Mouse (Mus musculus): ENCODE data around the gene Tlr13. TPM values are rescaled to one million over a fixed set of nuclear protein-coding genes. Genes with fewer than 3 reads are reported as not detected.

Tlr13 gene
- polyA plus RNA-seq, 1 experiment from 2014 or later: 0.27 TPM

DNA sequence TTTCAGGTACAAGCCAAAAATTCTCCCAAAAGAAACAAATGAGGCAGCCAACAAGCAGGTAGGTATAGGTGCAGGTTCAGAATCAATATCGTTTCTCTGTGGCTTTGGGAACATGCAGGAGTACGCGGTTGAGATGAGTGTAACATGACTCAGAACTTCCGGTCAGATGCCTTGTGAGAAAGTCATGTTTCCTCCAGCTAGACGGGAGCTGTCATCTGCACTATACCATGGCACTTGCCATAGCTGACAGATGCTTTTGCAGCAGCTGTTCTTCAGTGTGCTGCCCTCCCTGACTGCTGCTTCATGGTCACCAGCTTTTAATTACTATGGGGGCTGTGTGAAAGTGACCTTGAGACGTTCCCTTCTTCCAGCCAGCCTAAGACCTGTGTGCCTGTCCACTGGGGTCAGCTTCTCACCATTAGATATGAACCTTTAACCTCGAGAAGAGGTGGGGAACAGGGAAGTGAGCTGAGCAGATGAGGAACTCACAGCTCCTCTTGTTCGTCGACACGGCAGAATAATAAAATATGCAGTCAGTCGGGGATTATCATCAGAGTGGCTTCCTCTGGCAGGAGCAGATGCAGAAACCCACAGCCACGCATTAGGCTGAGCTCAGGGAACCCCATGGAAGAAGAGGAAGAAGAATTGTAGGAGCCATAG is 7.0 kb upstream of the Tlr13 start:
- Histone ChIP-seq H3K4me2 (no peak overlapping the region), H3K27me3 (ENCODE audit: control insufficient read depth, insufficient read depth, low read length) (no peaks in the 10 kb centered on the region; the same call in 1 of the 2 replicates), H3K36me3 (ENCODE audit: control insufficient read depth, insufficient read depth, low read length) (no peaks in the 10 kb centered on the region), H3K4me1 (ENCODE audit: control insufficient read depth, insufficient read depth, low read length) (no peaks in the 10 kb centered on the region), H3K9ac (ENCODE audit: low read length) (no peak overlapping the region), H3K9me3 (ENCODE audit: control insufficient read depth, low read length) (no peaks in the 10 kb centered on the region), H3K4me3 (ENCODE audit: low read depth, low read length) (no peak overlapping the region), H3K27ac (ENCODE audit: low read depth, low read length) (no peak overlapping the region)
- DNase-seq (ENCODE audit: low spot score, missing footprints) (no peak), ATAC-seq (ENCODE audit: low FRiP score) (no peak)
- WGBS: 74% methylated on average over 12 of the region's 12 CpGs

DNA sequence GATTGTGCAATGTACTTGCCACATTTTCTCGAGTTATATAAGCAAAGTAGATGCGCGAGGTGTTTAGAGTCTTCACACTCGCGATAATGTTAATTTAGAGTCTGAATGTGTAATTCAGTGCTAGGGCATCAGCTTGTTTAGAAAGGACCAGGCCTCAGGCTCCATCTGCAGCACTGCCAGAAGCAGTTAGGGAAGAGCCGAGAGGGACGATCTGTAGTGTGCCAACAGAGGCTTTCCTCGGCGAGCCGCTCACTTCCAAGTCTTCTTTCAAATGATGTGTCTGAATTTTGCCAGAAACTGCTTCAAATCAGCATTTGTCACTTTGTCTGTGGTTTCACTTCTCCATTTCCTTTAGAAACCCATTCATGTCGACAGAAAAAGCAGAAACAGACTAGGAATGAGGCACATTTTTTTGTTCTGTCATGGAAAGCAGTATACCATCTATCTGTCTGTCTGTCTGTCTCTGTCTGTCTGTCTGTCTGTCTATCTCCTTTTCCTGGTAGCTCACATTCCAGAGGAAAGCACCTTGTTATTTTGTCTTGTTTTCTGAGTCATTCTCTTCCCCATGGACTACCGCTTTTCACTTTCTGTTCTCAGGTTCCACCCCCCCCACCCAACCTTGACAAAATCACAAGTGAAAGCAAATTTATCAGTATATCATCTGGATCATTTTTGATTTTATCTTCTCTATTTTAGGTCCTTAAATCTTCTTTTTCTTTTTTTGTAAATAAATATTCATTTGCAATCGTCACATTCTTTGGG is 3.5 kb upstream of the Tlr13 start:
- H3K9ac ChIP-seq (ENCODE audit: low read length): no peak overlapping the region
- no peaks in the 10 kb centered on the region for H3K4me1 ChIP-seq (ENCODE audit: control insufficient read depth, insufficient read depth, low read length)
- no peaks in the 10 kb centered on the region for H3K9me3 ChIP-seq (ENCODE audit: control insufficient read depth, low read length)
- H3K36me3 ChIP-seq (ENCODE audit: control insufficient read depth, insufficient read depth, low read length): no peaks in the 10 kb centered on the region
- H3K4me3 ChIP-seq (ENCODE audit: low read depth, low read length): no peak overlapping the region
- H3K27me3 ChIP-seq (ENCODE audit: control insufficient read depth, insufficient read depth, low read length): no peaks in the 10 kb centered on the region
- no peak for DNase-seq (ENCODE audit: low spot score, missing footprints)
- no peak overlapping the region for H3K4me2 ChIP-seq
- 84% methylated on average over 13 of the region's 13 CpGs for WGBS
- ATAC-seq (ENCODE audit: low FRiP score): no peak
- no peak overlapping the region for H3K27ac ChIP-seq (ENCODE audit: low read depth, low read length)

DNA sequence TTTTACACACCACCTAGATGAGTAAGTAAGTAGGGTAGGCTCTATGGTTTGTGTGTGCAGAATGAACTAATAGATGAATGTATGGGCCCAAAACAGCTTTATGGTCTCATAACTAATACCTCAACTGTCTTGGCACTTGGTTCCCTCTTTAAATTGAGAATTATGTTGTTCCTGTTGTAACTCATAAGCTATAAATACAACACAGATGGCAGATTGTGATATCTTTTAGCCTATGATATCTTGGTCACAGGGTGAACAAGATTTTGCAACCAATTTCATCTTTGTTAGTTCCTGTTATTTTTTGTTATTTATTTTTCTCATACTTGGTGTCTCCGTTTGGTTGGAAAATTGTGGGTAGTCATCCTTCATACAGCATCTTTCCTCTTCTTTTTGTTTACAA is 5.2 kb downstream of the Tlr13 start:
- H3K27me3 ChIP-seq (ENCODE audit: control insufficient read depth, insufficient read depth, low read length): no peaks in the 10 kb centered on the region
- H3K4me2 ChIP-seq: no peak overlapping the region
- ATAC-seq (ENCODE audit: low FRiP score) (no peak), DNase-seq (ENCODE audit: low spot score, missing footprints) (no peak)
- no peaks in the 10 kb centered on the region for H3K4me1 ChIP-seq (ENCODE audit: control insufficient read depth, insufficient read depth, low read length)
- H3K9me3 ChIP-seq (ENCODE audit: control insufficient read depth, low read length): no peaks in the 10 kb centered on the region
- H3K27ac ChIP-seq (ENCODE audit: low read depth, low read length): no peak overlapping the region
- H3K4me3 ChIP-seq (ENCODE audit: low read depth, low read length): no peak overlapping the region
- H3K9ac ChIP-seq (ENCODE audit: low read length): no peak overlapping the region
- H3K36me3 ChIP-seq (ENCODE audit: control insufficient read depth, insufficient read depth, low read length): no peaks in the 10 kb centered on the region
- WGBS: 97% methylated on average over 1 of the region's 1 CpGs

DNA sequence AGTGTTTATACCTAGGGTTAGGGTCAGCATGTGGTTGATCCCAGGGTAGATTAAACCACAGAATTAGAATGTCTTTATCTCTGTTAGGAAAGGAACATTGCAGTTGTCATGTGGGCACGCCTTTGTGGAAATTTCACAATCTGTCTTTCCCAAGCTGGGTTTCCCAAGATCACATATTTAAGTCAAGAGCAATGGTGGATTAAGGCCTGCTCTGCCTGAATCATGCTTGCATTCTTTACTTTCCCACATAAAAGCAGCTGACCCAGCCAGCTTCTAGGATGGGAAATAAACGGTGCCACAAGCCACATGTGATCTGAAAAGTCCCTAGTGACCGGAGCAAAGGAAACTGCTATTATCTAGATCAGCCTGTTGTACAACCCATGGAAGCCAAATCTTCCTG is 6.5 kb downstream of the Tlr13 start:
- no peak overlapping the region for H3K4me3 ChIP-seq (ENCODE audit: low read depth, low read length)
- no peaks in the 10 kb centered on the region for H3K27me3 ChIP-seq (ENCODE audit: control insufficient read depth, insufficient read depth, low read length)
- H3K4me2 ChIP-seq: no peak overlapping the region
- no peak for ATAC-seq (ENCODE audit: low FRiP score)
- no peak for DNase-seq (ENCODE audit: low spot score, missing footprints)
- WGBS: 85% methylated on average over 3 of the region's 3 CpGs
- no peak overlapping the region for H3K27ac ChIP-seq (ENCODE audit: low read depth, low read length)
- H3K9me3 ChIP-seq (ENCODE audit: control insufficient read depth, low read length): no peaks in the 10 kb centered on the region
- no peaks in the 10 kb centered on the region for H3K4me1 ChIP-seq (ENCODE audit: control insufficient read depth, insufficient read depth, low read length)
- no peaks in the 10 kb centered on the region for H3K36me3 ChIP-seq (ENCODE audit: control insufficient read depth, insufficient read depth, low read length)
- H3K9ac ChIP-seq (ENCODE audit: low read length): no peak overlapping the region

DNA sequence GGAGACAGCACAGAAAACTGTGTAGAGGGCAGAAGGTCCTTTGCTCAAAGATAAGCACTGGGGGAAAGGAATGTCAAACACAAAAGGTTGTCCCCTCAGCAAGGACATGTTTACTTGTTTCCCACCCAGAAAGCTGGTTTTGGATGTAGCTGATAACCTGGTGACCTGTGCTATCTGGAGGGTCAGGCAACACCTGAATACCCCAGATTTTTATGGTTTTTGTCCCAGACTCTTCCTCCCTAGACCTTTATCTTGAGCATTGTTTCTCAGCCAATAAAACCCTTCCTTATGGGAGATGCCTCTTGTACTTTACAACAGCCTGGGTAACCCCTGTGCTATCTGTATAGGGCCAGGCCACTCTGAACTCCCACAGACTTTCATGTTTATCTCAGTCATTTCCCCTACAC is 11.2 kb downstream of the Tlr13 start:
- DNase-seq (ENCODE audit: low spot score, missing footprints) (no peak), ATAC-seq (ENCODE audit: low FRiP score) (no peak)
- H3K9me3 ChIP-seq (ENCODE audit: control insufficient read depth, low read length): no peaks in the 10 kb centered on the region
- no peaks in the 10 kb centered on the region for H3K36me3 ChIP-seq (ENCODE audit: control insufficient read depth, insufficient read depth, low read length)
- H3K4me2 ChIP-seq: no peak overlapping the region
- H3K4me3 ChIP-seq (ENCODE audit: low read depth, low read length): no peak overlapping the region
- H3K27me3 ChIP-seq (ENCODE audit: control insufficient read depth, insufficient read depth, low read length): no peaks in the 10 kb centered on the region
- no peak overlapping the region for H3K9ac ChIP-seq (ENCODE audit: low read length)
- no peaks in the 10 kb centered on the region for H3K4me1 ChIP-seq (ENCODE audit: control insufficient read depth, insufficient read depth, low read length)
- H3K27ac ChIP-seq (ENCODE audit: low read depth, low read length): no peak overlapping the region

DNA sequence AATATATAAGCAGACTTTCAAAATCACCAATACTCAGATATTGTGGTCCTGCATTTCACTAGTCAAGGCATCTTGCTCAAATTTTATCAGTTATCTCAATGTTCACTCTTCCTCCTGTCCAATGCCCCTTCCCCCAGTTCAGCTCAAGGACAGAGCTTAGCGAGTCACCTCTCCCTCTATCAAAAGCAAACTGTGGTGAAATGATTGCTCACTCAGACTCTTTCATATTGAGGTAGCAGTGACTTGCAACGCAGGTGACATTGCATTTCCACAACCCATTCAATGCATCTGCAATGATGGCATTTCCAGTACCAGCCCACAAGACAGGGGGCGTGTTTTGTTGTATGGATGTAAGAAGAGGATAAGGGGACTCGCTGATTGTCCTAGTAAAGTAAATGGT is 12.9 kb downstream of the Tlr13 start:
- Histone ChIP-seq H3K27ac (ENCODE audit: low read depth, low read length) (no peak overlapping the region), H3K4me2 (no peak overlapping the region), H3K36me3 (ENCODE audit: control insufficient read depth, insufficient read depth, low read length) (no peaks in the 10 kb centered on the region), H3K9me3 (ENCODE audit: control insufficient read depth, low read length) (no peaks in the 10 kb centered on the region), H3K4me1 (ENCODE audit: control insufficient read depth, insufficient read depth, low read length) (no peaks in the 10 kb centered on the region), H3K9ac (ENCODE audit: low read length) (no peak overlapping the region), H3K4me3 (ENCODE audit: low read depth, low read length) (no peak overlapping the region), H3K27me3 (ENCODE audit: control insufficient read depth, insufficient read depth, low read length) (no peaks in the 10 kb centered on the region)
- no peak for DNase-seq (ENCODE audit: low spot score, missing footprints)
- WGBS: 84% methylated on average over 4 of the region's 4 CpGs
- ATAC-seq (ENCODE audit: low FRiP score): no peak

DNA sequence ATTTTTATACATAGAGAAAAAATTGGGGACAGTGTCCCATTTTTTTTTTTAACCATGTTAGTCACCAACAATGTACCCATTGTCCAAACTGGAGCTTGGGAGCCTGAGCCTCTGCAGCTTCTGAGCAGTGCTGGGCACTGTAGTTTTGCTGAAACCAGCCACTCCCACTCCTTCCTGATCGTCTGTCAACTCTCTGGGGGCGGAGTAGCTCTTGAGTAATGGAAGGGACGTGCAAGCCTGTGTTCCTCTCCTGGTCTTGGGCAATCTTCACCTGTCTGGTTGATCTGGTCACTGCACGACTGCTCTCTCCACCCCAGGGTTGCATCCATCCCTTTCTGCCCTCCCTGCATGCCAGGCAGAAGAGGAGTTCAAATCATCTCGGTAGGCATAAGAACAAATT is 21.0 kb downstream of the Tlr13 start:
- no peaks in the 10 kb centered on the region for H3K36me3 ChIP-seq (ENCODE audit: control insufficient read depth, insufficient read depth, low read length)
- no peaks in the 10 kb centered on the region for H3K9me3 ChIP-seq (ENCODE audit: control insufficient read depth, low read length)
- 57% methylated on average over 5 of the region's 5 CpGs for WGBS
- H3K27ac ChIP-seq (ENCODE audit: low read depth, low read length): no peak overlapping the region
- ATAC-seq (ENCODE audit: low FRiP score): no peak
- no peaks in the 10 kb centered on the region for H3K4me1 ChIP-seq (ENCODE audit: control insufficient read depth, insufficient read depth, low read length)
- H3K4me2 ChIP-seq: no peak overlapping the region
- no peak for DNase-seq (ENCODE audit: low spot score, missing footprints)
- no peak overlapping the region for H3K4me3 ChIP-seq (ENCODE audit: low read depth, low read length)
- no peaks in the 10 kb centered on the region for H3K27me3 ChIP-seq (ENCODE audit: control insufficient read depth, insufficient read depth, low read length)
- no peak overlapping the region for H3K9ac ChIP-seq (ENCODE audit: low read length)

DNA sequence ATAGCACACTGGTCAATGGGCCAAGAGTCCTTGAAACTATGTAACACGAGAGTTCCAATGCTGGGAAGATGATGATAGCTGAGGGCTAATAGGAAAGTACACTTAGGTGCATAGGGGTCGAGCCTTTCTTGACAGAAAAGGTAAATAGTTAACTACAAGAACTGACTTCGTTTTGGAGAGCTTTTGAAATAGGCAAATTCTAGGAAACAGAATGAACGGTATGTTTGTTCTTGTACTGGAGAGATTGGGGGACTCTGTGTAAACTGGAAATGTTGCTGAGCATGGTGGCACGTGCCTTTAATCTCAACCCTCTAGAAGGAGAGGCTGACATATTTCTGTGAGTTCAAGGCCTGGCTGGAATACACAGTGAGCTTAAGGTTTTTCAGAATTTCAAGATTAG is 21.6 kb downstream of the Tlr13 start:
- Histone ChIP-seq H3K9ac (ENCODE audit: low read length) (no peak overlapping the region), H3K4me2 (no peak overlapping the region), H3K27me3 (ENCODE audit: control insufficient read depth, insufficient read depth, low read length) (no peaks in the 10 kb centered on the region), H3K4me1 (ENCODE audit: control insufficient read depth, insufficient read depth, low read length) (no peaks in the 10 kb centered on the region), H3K9me3 (ENCODE audit: control insufficient read depth, low read length) (no peaks in the 10 kb centered on the region), H3K4me3 (ENCODE audit: low read depth, low read length) (no peak overlapping the region), H3K36me3 (ENCODE audit: control insufficient read depth, insufficient read depth, low read length) (no peaks in the 10 kb centered on the region), H3K27ac (ENCODE audit: low read depth, low read length) (no peak overlapping the region)
- WGBS: 71% methylated on average over 5 of the region's 5 CpGs
- ATAC-seq (ENCODE audit: low FRiP score): no peak
- DNase-seq (ENCODE audit: low spot score, missing footprints): no peak

DNA sequence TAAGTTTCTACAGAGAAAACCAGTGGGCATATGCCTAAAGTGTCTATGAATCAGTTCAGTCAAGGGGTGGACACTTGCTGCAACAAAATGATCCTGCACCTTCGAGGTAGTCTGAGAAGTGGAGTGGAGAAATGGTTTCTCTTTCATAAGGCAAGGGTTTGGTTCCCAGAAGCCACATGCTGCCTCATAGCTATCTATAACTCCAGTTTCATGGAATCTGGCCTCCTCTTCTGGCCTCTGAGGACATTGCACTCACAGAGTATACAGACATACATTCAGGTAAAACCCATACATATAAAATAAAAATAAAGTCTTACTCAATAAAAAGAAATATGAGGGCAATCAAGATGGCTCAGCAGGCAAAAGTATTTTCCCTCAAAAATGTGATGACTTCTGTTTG is 22.1 kb downstream of the Tlr13 start:
- no peak for ATAC-seq (ENCODE audit: low FRiP score)
- H3K9ac ChIP-seq (ENCODE audit: low read length): no peak overlapping the region
- no peaks in the 10 kb centered on the region for H3K4me1 ChIP-seq (ENCODE audit: control insufficient read depth, insufficient read depth, low read length)
- WGBS: 78% methylated on average over 1 of the region's 1 CpGs
- H3K9me3 ChIP-seq (ENCODE audit: control insufficient read depth, low read length): no peaks in the 10 kb centered on the region
- no peak overlapping the region for H3K4me2 ChIP-seq
- no peak for DNase-seq (ENCODE audit: low spot score, missing footprints)
- H3K27ac ChIP-seq (ENCODE audit: low read depth, low read length): no peak overlapping the region
- H3K36me3 ChIP-seq (ENCODE audit: control insufficient read depth, insufficient read depth, low read length): no peaks in the 10 kb centered on the region
- H3K27me3 ChIP-seq (ENCODE audit: control insufficient read depth, insufficient read depth, low read length): no peaks in the 10 kb centered on the region
- no peak overlapping the region for H3K4me3 ChIP-seq (ENCODE audit: low read depth, low read length)

Measured in midbrain, embryonic 11.5 days (tissue).